Mouse (Mus musculus): Measurements from ENCODE around the gene Rnf24. TPM values are rescaled to one million over a fixed set of nuclear protein-coding genes. Genes with fewer than 3 reads are reported as not detected.

The Rnf24 gene
- polyA plus RNA-seq, 1 experiment from 2014 or later: 9.7 TPM

GRCm38 (mm10) chr2:131286276-131286675, 66.4 kb downstream of the Rnf24 start:
- 92% methylated on average over 1 of the region's 1 CpGs for WGBS
- Histone ChIP-seq H3K27me3 (ENCODE audit: low read depth, poor library complexity, severe bottlenecking) (no peaks in the 10 kb centered on the region), H3K9me3 (replicated peaks) (no peaks in the 10 kb centered on the region), H3K36me3 (peaks cover 91% of the 10 kb centered on the region), H3K4me1 (no peaks in the 10 kb centered on the region), H3K27ac (no peak overlapping the region), H3K4me3 (no peak overlapping the region)
- no peak for DNase-seq (ENCODE audit: low spot score)

DNA sequence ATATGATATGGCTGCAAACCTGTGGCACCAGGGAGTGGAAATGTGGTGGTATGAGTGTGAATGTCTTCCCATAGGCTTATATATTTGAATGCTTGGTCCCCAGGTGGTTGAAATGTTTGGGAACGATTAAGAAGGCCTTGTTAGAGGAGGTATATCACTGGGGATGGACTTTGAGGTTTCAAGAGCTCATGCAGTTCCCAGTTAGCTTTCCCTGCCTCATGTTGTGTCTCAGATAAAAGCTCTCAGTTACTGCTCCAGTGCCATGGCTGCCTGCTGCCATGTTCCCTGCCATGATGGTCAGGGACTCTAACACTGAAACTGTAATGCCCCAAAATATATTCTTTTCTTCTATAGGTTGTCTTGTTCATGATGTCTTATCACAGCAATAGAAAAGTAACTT, 71.1 kb downstream of the Rnf24 start:
- 85% methylated on average over 1 of the region's 1 CpGs for WGBS
- no peaks in the 10 kb centered on the region for H3K9me3 ChIP-seq (replicated peaks)
- H3K4me3 ChIP-seq: no peak overlapping the region
- no peaks in the 10 kb centered on the region for H3K27me3 ChIP-seq (ENCODE audit: low read depth, poor library complexity, severe bottlenecking)
- no peak overlapping the region for H3K27ac ChIP-seq
- DNase-seq (ENCODE audit: low spot score): no peak
- peaks cover 94% of the 10 kb centered on the region for H3K36me3 ChIP-seq
- H3K4me1 ChIP-seq: no peaks in the 10 kb centered on the region

DNA sequence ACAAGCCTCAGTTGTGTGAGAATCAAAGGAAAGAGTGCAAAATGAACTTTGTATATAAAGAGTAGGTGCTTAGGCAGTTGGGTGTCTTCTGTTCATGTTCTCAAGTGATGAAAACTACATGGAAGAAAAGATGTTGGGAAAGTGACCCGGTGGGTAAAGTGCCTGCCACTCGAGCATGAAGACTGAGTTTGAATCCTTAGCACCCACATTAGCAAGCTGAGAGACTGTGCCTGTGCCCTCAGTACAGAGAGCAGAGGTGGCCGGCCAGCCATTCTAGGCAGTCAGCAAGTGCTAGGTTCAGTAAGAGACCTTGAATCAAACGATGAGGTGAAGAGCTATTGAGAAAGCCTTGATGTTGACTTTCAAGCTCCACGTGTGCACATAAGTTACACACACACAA, 76.0 kb downstream of the Rnf24 start:
- Histone ChIP-seq H3K27me3 (ENCODE audit: low read depth, poor library complexity, severe bottlenecking) (no peaks in the 10 kb centered on the region), H3K4me1 (no peaks in the 10 kb centered on the region), H3K36me3 (peaks cover 86% of the 10 kb centered on the region), H3K27ac (no peak overlapping the region), H3K9me3 (replicated peaks) (no peaks in the 10 kb centered on the region), H3K4me3 (no peak overlapping the region)
- no peak for DNase-seq (ENCODE audit: low spot score)
- WGBS: 95% methylated on average over 5 of the region's 5 CpGs

- Histone ChIP-seq H3K4me3 (no peak overlapping the region), H3K27me3 (ENCODE audit: low read depth, poor library complexity, severe bottlenecking) (no peaks in the 10 kb centered on the region), H3K27ac (no peak overlapping the region), H3K36me3 (peaks cover 86% of the 10 kb centered on the region), H3K9me3 (replicated peaks) (no peaks in the 10 kb centered on the region), H3K4me1 (no peaks in the 10 kb centered on the region)
- no peak for DNase-seq (ENCODE audit: low spot score)
- WGBS: 97% methylated on average over 3 of the region's 3 CpGs
Observed at GRCm38 (mm10) chr2:131275493-131275892, 77.2 kb downstream of the Rnf24 start.

GRCm38 (mm10) chr2:131265056-131265455, 87.6 kb downstream of the Rnf24 start:
- Histone ChIP-seq H3K9me3 (replicated peaks) (no peaks in the 10 kb centered on the region), H3K4me3 (no peak overlapping the region), H3K27me3 (ENCODE audit: low read depth, poor library complexity, severe bottlenecking) (no peaks in the 10 kb centered on the region), H3K4me1 (peaks cover 38% of the 10 kb centered on the region), H3K27ac (no peak overlapping the region), H3K36me3 (peaks cover 29% of the 10 kb centered on the region)
- 87% methylated on average over 2 of the region's 2 CpGs for WGBS
- DNase-seq (ENCODE audit: low spot score): no peak

GRCm38 (mm10) chr2:131264027-131264426, 88.7 kb downstream of the Rnf24 start:
- Histone ChIP-seq H3K27me3 (ENCODE audit: low read depth, poor library complexity, severe bottlenecking) (no peaks in the 10 kb centered on the region), H3K9me3 (replicated peaks) (no peaks in the 10 kb centered on the region), H3K4me3 (peak overlapping the region; percentile 86), H3K4me1 (peaks cover 38% of the 10 kb centered on the region), H3K36me3 (peaks cover 19% of the 10 kb centered on the region), H3K27ac (no peak overlapping the region)
- 76% methylated on average over 6 of the region's 6 CpGs for WGBS
- DNase-seq (ENCODE audit: low spot score): no peak

DNA sequence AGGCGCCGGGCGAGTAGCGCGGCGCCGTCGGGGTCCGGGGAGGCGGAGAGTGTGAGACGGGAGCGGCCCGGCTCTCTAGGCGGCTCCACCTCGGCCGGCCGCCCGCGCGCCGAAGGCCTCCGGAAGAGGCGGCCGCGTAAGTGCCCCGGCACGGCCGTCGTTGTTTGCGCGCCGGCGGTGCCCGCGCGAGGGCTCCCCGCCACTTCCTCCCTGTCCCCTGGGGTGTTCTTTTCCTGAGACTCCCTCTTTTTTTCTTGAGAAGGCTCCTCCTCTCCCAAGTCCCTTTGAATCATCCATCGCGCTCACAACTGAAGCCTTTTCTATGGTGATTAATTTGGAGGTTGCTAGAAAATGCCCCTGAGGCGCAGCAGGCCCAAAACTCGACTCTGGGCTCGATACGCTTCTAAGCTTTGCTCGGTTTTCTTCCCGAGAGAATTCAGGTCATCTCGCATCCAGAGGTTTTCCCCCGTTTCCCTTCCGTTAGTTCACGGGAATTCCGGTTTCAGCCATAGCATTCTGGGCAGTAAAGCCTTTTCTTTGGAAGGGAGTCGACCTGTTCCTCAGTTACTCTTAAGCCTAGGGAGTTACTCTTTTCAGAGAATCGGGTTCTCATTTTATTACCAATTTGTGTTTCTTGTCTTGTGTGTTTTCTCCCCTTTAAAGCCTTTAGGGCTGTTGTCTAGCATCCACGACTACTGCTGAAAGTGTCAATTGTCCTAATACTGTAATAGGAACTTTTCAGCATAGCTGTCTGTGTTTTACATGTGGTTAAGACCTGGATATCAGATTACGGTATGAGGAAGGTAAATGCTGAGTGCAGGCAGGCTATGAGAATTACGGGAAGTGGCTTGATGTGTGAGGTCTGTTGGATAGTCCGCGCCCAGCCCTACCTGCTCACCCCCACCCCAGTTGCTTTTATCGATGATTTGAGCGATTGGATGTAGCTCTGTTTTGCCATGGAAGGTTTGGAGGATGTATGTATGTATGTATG, 89.7 kb downstream of the Rnf24 start:
- Histone ChIP-seq H3K4me1 (peaks cover 38% of the 10 kb centered on the region), H3K4me3 (peak overlapping the region; percentile 86), H3K9me3 (replicated peaks) (no peaks in the 10 kb centered on the region), H3K27me3 (ENCODE audit: low read depth, poor library complexity, severe bottlenecking) (no peaks in the 10 kb centered on the region), H3K36me3 (peaks cover 13% of the 10 kb centered on the region), H3K27ac (peak overlapping the region; percentile 99)
- no peak for DNase-seq (ENCODE audit: low spot score)
- under 1% methylated on average over 59 of the region's 59 CpGs for WGBS

- peak within 1 kb of the TSS; percentile 99 for H3K27ac ChIP-seq
- H3K27me3 ChIP-seq (ENCODE audit: low read depth, poor library complexity, severe bottlenecking): no peaks in the 10 kb centered on the region
- no peaks in the 10 kb centered on the region for H3K9me3 ChIP-seq (replicated peaks)
- H3K36me3 ChIP-seq: 0 out of 2 replicates have a peak, but pooled peaks cover 7% of the 10 kb centered on the region
- under 1% methylated on average over 47 of the region's 49 CpGs for WGBS
- peak within 1 kb of the TSS; percentile 86 for H3K4me3 ChIP-seq
- peak; percentile 95 for DNase-seq (ENCODE audit: low spot score)
- H3K4me1 ChIP-seq: peaks cover 38% of the 10 kb centered on the region
Observed at GRCm38 (mm10) chr2:131262213-131262672, 90.4 kb downstream of the Rnf24 start, which contains the start of gene Pank2. Gene Pank2, plus strand, starts transcription at chr2:131262495.

GRCm38 (mm10) chr2:131261481-131262212, 91.0 kb downstream of the Rnf24 start:
- H3K4me1 ChIP-seq: peaks cover 38% of the 10 kb centered on the region
- 7% methylated on average over 10 of the region's 10 CpGs for WGBS
- peak overlapping the region; percentile 99 for H3K27ac ChIP-seq
- no peaks in the 10 kb centered on the region for H3K27me3 ChIP-seq (ENCODE audit: low read depth, poor library complexity, severe bottlenecking)
- H3K9me3 ChIP-seq (replicated peaks): no peaks in the 10 kb centered on the region
- peak overlapping the region; percentile 86 for H3K4me3 ChIP-seq
- no peak for DNase-seq (ENCODE audit: low spot score)
- H3K36me3 ChIP-seq: 0 out of 2 replicates have a peak, but pooled peaks cover 5% of the 10 kb centered on the region

DNA sequence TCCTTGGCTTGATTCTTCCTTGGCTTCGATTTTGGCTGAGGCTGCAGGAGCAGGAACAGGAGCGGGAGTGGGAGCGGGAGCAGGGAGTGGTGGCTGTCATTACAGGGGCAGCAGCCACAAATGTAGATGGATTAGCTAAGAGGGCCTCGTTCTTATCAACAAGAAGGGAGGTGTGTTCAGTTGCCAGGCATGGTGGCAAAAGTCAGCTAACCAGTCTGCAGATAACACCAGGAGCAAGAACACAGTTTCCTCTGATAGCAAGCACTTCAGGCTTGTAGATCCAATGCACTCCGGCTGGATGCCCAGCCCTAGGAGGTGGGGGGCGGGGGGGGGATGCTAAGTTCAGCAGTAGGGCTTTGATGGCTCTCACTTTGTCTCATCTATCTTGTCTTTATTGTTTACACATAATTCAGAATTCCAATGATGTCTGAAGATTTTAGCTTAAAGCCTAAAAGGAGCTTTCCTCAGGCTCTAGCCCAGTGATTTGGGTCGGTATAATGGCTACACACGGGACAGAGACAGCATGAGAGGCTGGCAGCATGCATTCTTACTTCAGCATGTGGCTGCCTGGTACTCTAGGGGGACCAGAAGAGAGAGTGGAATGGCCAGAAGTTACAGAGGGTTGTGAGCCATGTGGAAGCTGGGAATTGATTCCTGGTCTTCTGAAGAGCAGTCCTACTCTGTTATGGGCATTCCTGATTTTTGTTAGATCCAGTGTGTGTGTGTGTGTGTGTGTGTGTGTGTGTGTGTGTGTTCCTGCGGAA, 92.0 kb downstream of the Rnf24 start:
- H3K36me3 ChIP-seq: 0 out of 2 replicates have a peak, but pooled peaks cover 3% of the 10 kb centered on the region
- no peak for DNase-seq (ENCODE audit: low spot score)
- H3K27me3 ChIP-seq (ENCODE audit: low read depth, poor library complexity, severe bottlenecking): no peaks in the 10 kb centered on the region
- H3K27ac ChIP-seq: peak overlapping the region; percentile 99
- no peak overlapping the region for H3K4me3 ChIP-seq
- WGBS: 58% methylated on average over 9 of the region's 9 CpGs
- peaks cover 38% of the 10 kb centered on the region for H3K4me1 ChIP-seq
- no peaks in the 10 kb centered on the region for H3K9me3 ChIP-seq (replicated peaks)

- no peaks in the 10 kb centered on the region for H3K27me3 ChIP-seq (ENCODE audit: low read depth, poor library complexity, severe bottlenecking)
- no peaks in the 10 kb centered on the region for H3K9me3 ChIP-seq (replicated peaks)
- H3K4me3 ChIP-seq: no peak overlapping the region
- no peaks in the 10 kb centered on the region for H3K36me3 ChIP-seq
- H3K27ac ChIP-seq: no peak overlapping the region
- DNase-seq (ENCODE audit: low spot score): no peak
- 79% methylated on average over 8 of the region's 8 CpGs for WGBS
- peaks cover 33% of the 10 kb centered on the region for H3K4me1 ChIP-seq
Observed at GRCm38 (mm10) chr2:131258693-131259092, 94.0 kb downstream of the Rnf24 start.

DNA sequence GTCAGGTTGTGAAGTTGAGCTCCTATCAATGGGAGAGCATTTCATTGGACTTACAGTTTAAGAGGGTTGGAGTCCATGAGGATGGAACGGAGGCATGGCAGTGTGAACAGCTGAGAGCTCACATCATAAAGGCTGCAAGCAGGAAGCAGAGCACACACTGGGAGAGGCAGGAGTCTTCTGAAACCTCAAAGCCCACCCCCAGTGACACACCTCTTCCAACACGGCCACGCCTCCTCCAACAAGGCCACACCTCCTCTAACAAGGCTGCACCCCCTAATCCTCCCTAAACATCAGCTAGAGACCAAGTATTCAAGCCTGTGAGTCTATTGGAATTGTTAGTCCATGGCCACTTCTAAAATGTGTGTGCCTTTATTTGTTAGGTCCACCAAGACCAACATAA, 97.0 kb downstream of the Rnf24 start:
- 56% methylated on average over 3 of the region's 3 CpGs for WGBS

More for the DNA sequence above, 97.0 kb downstream of the Rnf24 start:
- Histone ChIP-seq H3K4me3 (no peak overlapping the region), H3K36me3 (no peaks in the 10 kb centered on the region), H3K27ac (no peak overlapping the region), H3K9me3 (replicated peaks) (no peaks in the 10 kb centered on the region), H3K27me3 (ENCODE audit: low read depth, poor library complexity, severe bottlenecking) (no peaks in the 10 kb centered on the region), H3K4me1 (peaks cover 19% of the 10 kb centered on the region)
- no peak for DNase-seq (ENCODE audit: low spot score)

All from limb, embryonic 10.5 days (tissue).